Mouse (Mus musculus) hindbrain, embryonic 13.5 days (tissue): ENCODE data around the gene Alk. TPM values are rescaled to one million over a fixed set of nuclear protein-coding genes. Genes with fewer than 3 reads are reported as not detected.

Experiments
- ATAC-seq: fragments of 200-750 bp; cut with Nextera tagmentation; 2 replicates; pipeline ENCODE4 v1.8.0; 2017; ENCODE audit warnings: moderate TSS enrichment; ENCODE audit not compliant: low FRiP score
- H3K27ac ChIP-seq: fragments of 300-500 bp; sonication (generic); 2 replicates; pipeline ENCODE4 v1.5.1; 2015; ENCODE audit warnings: inconsistent platforms, mild to moderate bottlenecking, moderate library complexity
- H3K27me3 ChIP-seq: fragments of 300-500 bp; sonication (generic); 2 replicates; pipeline ENCODE4 v1.6.1; 2015; ENCODE audit warnings: mild to moderate bottlenecking, inconsistent platforms
- H3K36me3 ChIP-seq: fragments of 300-500 bp; sonication (generic); 2 replicates; pipeline ENCODE4 v1.6.1; 2015; ENCODE audit warnings: mild to moderate bottlenecking, inconsistent platforms
- H3K4me1 ChIP-seq: fragments of 300-500 bp; sonication (generic); replicated peaks from 2 replicates; pipeline ENCODE4 v1.6.1; 2015; ENCODE audit warnings: inconsistent platforms
- H3K4me2 ChIP-seq: fragments of 300-500 bp; sonication (generic); 2 replicates; pipeline ENCODE4 v1.6.1; 2015; ENCODE audit warnings: inconsistent platforms, mild to moderate bottlenecking, moderate library complexity
- H3K4me3 ChIP-seq: fragments of 300-500 bp; sonication (generic); 2 replicates; pipeline ENCODE4 v1.5.1; 2015; ENCODE audit warnings: mild to moderate bottlenecking, inconsistent platforms
- H3K9ac ChIP-seq: fragments of 300-500 bp; sonication (generic); 2 replicates; pipeline ENCODE4 v1.6.1; 2015; ENCODE audit warnings: mild to moderate bottlenecking, inconsistent platforms
- H3K9me3 ChIP-seq: fragments of 300-500 bp; sonication (generic); 2 replicates; pipeline ENCODE4 v1.6.1; 2016; ENCODE audit warnings: inconsistent platforms
- WGBS: fragments of 180-500 bp; shearing (Covaris S2); methylation state at CpG from one replicate; pipeline ENCODE4 v1.1.7; 2015; 5-methylcytosine and 5-hydroxymethylcytosine counted together
- polyA plus RNA-seq: library from polyadenylated mRNA; unstranded; fragments of >200 nt; fragmentation: Nextera tagmentation; extraction: Ambion mirVana; gene quantifications from 2 replicates; pipeline ENCODE4 v1.2.1, GENCODE M21; 2015

The Alk gene
- polyA plus RNA-seq, 1 experiment from 2014 or later: 3.4 TPM

- H3K9me3 ChIP-seq: no peaks in the 10 kb centered on the region
- 89% methylated on average over 4 of the region's 4 CpGs for WGBS
- no peaks in the 10 kb centered on the region for H3K4me1 ChIP-seq
- no peak overlapping the region for H3K27ac ChIP-seq
- H3K9ac ChIP-seq: no peak overlapping the region
- no peak overlapping the region for H3K4me3 ChIP-seq
- ATAC-seq: no peak
- H3K27me3 ChIP-seq: no peaks in the 10 kb centered on the region
- no peak overlapping the region for H3K4me2 ChIP-seq
- no peaks in the 10 kb centered on the region for H3K36me3 ChIP-seq
These were observed 242.5 kb downstream of the Alk start for GRCm38 (mm10) chr17:72361961-72362360.

DNA sequence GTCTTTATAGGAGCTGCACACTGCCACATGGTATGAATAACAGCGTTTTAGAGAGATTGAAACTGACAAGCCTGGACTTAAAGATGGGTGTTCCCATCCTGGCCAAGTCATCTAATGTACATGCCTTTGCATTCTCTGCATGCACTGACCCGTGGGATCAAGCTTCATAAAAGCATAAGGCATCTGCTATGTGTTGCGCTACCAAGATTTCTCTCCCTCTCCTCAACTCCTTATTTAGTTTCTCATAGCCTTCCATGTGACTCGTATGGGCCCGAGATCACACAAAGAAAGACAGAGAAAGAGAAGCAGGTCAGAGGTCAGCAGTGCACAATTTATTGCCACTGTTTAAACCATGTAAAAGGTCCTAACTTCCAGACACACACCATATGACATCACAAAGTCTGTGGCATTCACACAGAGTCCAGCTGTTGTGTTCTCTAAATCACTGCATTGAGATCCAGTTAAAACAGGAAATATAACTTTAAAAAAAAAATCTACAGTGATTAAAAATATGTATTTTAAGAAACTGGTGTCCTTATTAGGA lies 247.6 kb downstream of the Alk start:
- H3K27ac ChIP-seq: no peak overlapping the region
- no peaks in the 10 kb centered on the region for H3K4me1 ChIP-seq
- H3K9me3 ChIP-seq: no peaks in the 10 kb centered on the region
- no peak overlapping the region for H3K4me3 ChIP-seq
- H3K4me2 ChIP-seq: no peak overlapping the region
- no peaks in the 10 kb centered on the region for H3K36me3 ChIP-seq
- no peak for ATAC-seq
- WGBS: 79% methylated on average over 5 of the region's 5 CpGs
- H3K27me3 ChIP-seq: no peaks in the 10 kb centered on the region
- no peak overlapping the region for H3K9ac ChIP-seq

- WGBS: 89% methylated on average over 4 of the region's 4 CpGs
- Histone ChIP-seq H3K9ac (no peak overlapping the region), H3K4me3 (no peak overlapping the region), H3K27ac (no peak overlapping the region), H3K4me2 (no peak overlapping the region), H3K27me3 (no peaks in the 10 kb centered on the region), H3K36me3 (no peaks in the 10 kb centered on the region), H3K4me1 (no peaks in the 10 kb centered on the region), H3K9me3 (no peaks in the 10 kb centered on the region)
- no peak for ATAC-seq
These were observed 265.0 kb downstream of the Alk start for GRCm38 (mm10) chr17:72339437-72339836.

- ATAC-seq: no peak
- WGBS: 17% methylated on average over 4 of the region's 4 CpGs
- Histone ChIP-seq H3K27ac (no peak overlapping the region), H3K4me2 (no peak overlapping the region), H3K9ac (no peak overlapping the region), H3K4me3 (no peak overlapping the region), H3K27me3 (no peaks in the 10 kb centered on the region), H3K4me1 (no peaks in the 10 kb centered on the region), H3K36me3 (no peaks in the 10 kb centered on the region), H3K9me3 (no peaks in the 10 kb centered on the region)
These were observed 271.5 kb downstream of the Alk start for GRCm38 (mm10) chr17:72332909-72333308.

DNA sequence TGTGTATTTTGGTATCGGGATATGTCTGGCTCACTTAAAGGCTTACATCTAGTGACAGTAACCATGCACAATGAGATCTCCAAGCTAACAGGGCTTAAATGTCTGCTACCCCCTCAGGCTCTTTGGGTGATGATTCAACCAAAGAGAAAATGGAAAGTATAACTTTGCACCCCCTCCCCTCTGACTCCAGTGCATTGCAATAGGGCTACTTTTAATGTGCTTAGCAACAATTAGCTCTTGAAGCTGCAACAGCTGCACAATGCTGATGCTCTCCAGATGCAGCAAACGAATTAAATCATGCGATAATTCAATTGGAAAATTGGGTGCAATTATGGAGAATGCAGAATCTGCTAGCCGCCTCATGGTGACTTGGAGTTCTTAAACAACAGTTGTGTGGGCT lies 278.5 kb downstream of the Alk start:
- 85% methylated on average over 4 of the region's 4 CpGs for WGBS
- ATAC-seq: no peak

DNA sequence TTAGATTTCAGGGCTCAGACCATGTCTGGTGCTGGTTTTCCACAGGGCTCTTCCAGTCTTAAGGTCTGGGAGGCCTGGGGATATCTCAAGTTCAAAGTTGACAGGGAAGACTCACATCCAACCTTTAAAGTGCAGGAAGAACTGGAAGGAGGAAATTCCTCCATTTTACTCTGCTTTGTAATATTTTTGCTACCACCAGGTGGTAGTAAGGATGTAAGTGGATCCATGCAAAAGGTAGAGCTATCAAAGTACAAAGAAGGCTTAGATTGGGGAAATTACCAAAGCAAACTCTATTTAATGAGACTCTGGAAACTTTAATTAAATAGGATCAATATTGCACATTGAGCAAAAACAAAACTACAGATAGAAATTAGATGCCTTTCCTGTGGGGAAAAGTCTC lies 284.9 kb downstream of the Alk start:
- H3K4me3 ChIP-seq: no peak overlapping the region
- H3K36me3 ChIP-seq: no peaks in the 10 kb centered on the region
- H3K4me1 ChIP-seq: no peaks in the 10 kb centered on the region

More for the DNA sequence above, 278.5 kb downstream of the Alk start:
- Histone ChIP-seq H3K4me2 (no peak overlapping the region), H3K4me3 (no peak overlapping the region), H3K27ac (no peak overlapping the region), H3K4me1 (no peaks in the 10 kb centered on the region), H3K36me3 (no peaks in the 10 kb centered on the region), H3K27me3 (no peaks in the 10 kb centered on the region), H3K9ac (no peak overlapping the region), H3K9me3 (no peaks in the 10 kb centered on the region)

GRCm38 (mm10) chr17:72299651-72300050 lies 304.8 kb downstream of the Alk start:
- no peak for ATAC-seq
- Histone ChIP-seq H3K9ac (no peak overlapping the region), H3K27me3 (no peaks in the 10 kb centered on the region), H3K4me3 (no peak overlapping the region), H3K27ac (no peak overlapping the region), H3K4me2 (no peak overlapping the region), H3K4me1 (no peaks in the 10 kb centered on the region), H3K9me3 (no peaks in the 10 kb centered on the region), H3K36me3 (no peaks in the 10 kb centered on the region)
- 87% methylated on average over 5 of the region's 5 CpGs for WGBS

More for the DNA sequence above, 284.9 kb downstream of the Alk start:
- Histone ChIP-seq H3K9me3 (no peaks in the 10 kb centered on the region), H3K9ac (no peak overlapping the region), H3K27me3 (no peaks in the 10 kb centered on the region), H3K27ac (no peak overlapping the region), H3K4me2 (no peak overlapping the region)
- ATAC-seq: no peak

GRCm38 (mm10) chr17:72296349-72296748 lies 308.1 kb downstream of the Alk start:
- Histone ChIP-seq H3K4me3 (no peak overlapping the region), H3K4me2 (no peak overlapping the region), H3K9me3 (no peaks in the 10 kb centered on the region), H3K27me3 (no peaks in the 10 kb centered on the region), H3K9ac (no peak overlapping the region), H3K4me1 (no peaks in the 10 kb centered on the region; the same call in 1 of the 2 replicates), H3K36me3 (no peaks in the 10 kb centered on the region), H3K27ac (no peak overlapping the region)
- WGBS: 91% methylated on average over 1 of the region's 1 CpGs
- no peak for ATAC-seq

DNA sequence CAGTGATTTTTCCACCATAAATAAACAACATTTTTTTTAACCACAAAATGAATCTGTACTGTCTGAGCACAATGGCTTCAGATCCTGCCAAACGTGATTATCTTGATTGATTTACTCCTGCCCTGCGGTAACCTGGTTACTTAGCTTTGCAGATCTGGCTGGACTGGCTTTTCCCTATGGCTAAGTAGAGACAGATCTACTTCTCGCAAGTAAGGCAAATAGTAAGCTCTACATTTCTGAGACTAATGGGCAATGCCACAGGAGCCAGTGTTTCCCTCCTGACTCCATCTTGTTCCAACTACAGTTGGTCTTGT lies 311.2 kb downstream of the Alk start:
- Histone ChIP-seq H3K4me1 (no peaks in the 10 kb centered on the region; the same call in 1 of the 2 replicates), H3K4me2 (no peak overlapping the region), H3K9ac (no peak overlapping the region), H3K9me3 (no peaks in the 10 kb centered on the region), H3K27me3 (no peaks in the 10 kb centered on the region), H3K27ac (no peak overlapping the region), H3K36me3 (no peaks in the 10 kb centered on the region), H3K4me3 (no peak overlapping the region)
- ATAC-seq: no peak
- 75% methylated on average over 3 of the region's 3 CpGs for WGBS

DNA sequence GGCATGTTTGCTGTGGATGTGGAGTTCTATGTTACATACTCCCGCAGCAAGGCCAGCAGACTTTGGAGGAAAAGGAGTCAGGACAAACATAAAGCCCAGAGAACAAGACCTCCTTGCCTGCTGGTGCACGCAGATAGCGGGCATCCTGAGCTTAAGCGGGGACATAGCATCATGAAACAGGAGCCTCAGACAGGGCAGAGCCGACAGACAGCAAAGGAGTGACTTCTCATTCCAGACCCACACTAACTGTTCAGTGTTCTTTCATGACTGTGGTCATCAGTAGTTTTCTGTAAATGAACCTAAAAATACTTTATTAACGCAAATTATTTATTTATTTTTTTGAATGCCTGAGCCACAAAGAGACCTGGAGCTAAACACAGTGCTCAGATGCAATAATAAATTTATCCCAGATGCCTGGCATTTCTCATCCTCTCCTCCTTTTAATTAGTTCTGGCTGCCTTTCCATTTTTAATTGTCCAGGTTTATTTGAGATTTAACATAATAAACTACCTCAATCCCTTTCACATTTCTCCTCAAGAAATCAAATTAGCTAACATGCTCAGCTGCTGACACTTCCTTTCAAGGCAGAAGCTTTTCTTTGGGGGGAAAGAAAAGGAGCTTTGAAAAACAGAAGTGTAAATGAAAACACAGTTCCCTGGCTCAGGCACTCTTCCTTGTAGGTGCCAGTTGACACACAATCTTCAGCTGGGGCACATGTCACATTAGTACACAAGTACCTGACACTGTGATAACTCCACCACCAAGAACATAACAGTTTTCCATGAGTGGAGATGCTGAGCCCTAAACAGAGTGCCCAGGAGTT lies 311.8 kb downstream of the Alk start:
- Histone ChIP-seq H3K4me3 (no peak overlapping the region), H3K4me2 (no peak overlapping the region), H3K27ac (no peak overlapping the region), H3K9ac (no peak overlapping the region), H3K4me1 (no peaks in the 10 kb centered on the region; the same call in 1 of the 2 replicates), H3K27me3 (no peaks in the 10 kb centered on the region), H3K9me3 (no peaks in the 10 kb centered on the region), H3K36me3 (no peaks in the 10 kb centered on the region)
- WGBS: 86% methylated on average over 6 of the region's 6 CpGs
- ATAC-seq: no peak

DNA sequence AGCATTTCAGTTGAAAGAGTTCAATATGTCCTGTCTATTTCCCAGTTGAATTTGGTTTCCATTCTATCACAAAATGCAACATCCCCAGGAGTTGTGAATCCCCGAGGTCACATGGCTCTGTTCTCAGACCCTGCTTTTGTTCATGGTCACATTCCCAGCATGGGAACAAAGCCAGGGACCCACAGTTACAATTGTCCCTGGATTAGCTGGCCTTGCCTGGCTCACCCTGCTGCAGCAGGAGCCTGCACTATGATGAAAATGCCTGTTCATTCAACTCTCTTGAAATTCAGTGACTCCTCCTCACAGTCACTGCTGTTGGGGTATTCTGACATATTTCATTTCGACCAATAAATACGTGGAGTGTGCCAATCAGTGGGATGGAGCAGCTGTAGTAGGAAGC lies 318.5 kb downstream of the Alk start:
- Histone ChIP-seq H3K36me3 (no peaks in the 10 kb centered on the region), H3K4me2 (no peak overlapping the region), H3K27me3 (no peaks in the 10 kb centered on the region), H3K9ac (no peak overlapping the region), H3K4me1 (0 out of 2 replicates have a peak, but pooled peaks cover 2% of the 10 kb centered on the region), H3K9me3 (no peaks in the 10 kb centered on the region), H3K27ac (no peak overlapping the region), H3K4me3 (no peak overlapping the region)
- no peak for ATAC-seq
- WGBS: 21% methylated on average over 3 of the region's 3 CpGs

DNA sequence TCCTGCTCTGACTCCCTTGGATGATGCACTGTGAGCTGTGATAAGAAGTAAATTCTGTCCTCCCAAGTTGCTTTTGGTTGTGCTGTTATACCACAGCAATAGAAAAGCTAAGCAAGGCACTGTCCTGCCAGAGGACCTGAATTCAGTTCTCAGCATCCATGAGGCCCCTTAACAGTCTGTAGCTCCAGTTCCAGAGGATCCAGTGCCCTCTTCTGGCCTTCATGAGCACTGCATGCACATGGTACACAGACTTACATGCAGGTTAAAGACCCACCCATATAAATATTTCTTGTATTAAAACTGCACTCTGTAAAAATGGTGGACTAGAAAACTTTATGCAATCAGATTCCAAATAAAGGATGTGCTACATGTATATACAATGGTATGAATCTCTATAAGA lies 326.1 kb downstream of the Alk start:
- Histone ChIP-seq H3K4me2 (no peak overlapping the region), H3K9ac (no peak overlapping the region), H3K36me3 (no peaks in the 10 kb centered on the region), H3K4me3 (no peak overlapping the region), H3K9me3 (no peaks in the 10 kb centered on the region), H3K4me1 (no peaks in the 10 kb centered on the region), H3K27me3 (no peaks in the 10 kb centered on the region), H3K27ac (no peak overlapping the region)
- ATAC-seq: no peak

DNA sequence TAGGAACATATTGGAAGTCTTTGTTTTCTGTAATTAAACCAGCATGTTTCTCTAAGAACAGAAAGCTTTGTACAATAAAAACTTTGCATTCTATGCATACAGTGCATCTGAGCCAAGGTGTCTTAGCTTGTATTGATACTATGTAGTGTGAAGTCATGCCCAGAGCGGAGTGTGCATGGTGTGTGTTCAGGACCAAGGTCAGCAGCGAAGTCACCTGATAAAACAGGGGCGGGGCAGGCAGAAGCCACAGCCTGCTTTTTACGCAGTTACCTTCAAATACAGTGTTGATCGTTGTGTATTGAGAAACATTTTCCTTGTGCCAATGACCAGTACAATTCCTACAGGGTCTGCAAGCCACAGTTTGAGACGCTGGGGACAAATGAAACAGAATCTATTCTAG lies 327.6 kb downstream of the Alk start:
- H3K4me3 ChIP-seq: no peak overlapping the region
- H3K4me2 ChIP-seq: no peak overlapping the region
- no peaks in the 10 kb centered on the region for H3K9me3 ChIP-seq
- ATAC-seq: no peak
- 84% methylated on average over 6 of the region's 6 CpGs for WGBS
- H3K9ac ChIP-seq: no peak overlapping the region
- no peaks in the 10 kb centered on the region for H3K36me3 ChIP-seq
- no peak overlapping the region for H3K27ac ChIP-seq
- no peaks in the 10 kb centered on the region for H3K27me3 ChIP-seq
- H3K4me1 ChIP-seq: no peaks in the 10 kb centered on the region
